Mouse (Mus musculus) hindbrain, embryonic 12.5 days (tissue): ENCODE results near the gene Exoc8. TPM values are rescaled to one million over a fixed set of nuclear protein-coding genes. Genes with fewer than 3 reads are reported as not detected.
A peak's percentile ranks its signal among the peaks of the same experiment; 100 is the strongest.

ENCODE experiments used
- ATAC-seq: fragments of 200-750 bp; cut with Nextera tagmentation; 2 replicates; pipeline ENCODE4 v1.8.0; 2017; ENCODE audit warnings: moderate TSS enrichment; ENCODE audit not compliant: low FRiP score
- H3K27ac ChIP-seq: fragments of 300-500 bp; sonication (generic); 2 replicates; pipeline ENCODE4 v1.5.1; 2016; ENCODE audit warnings: mild to moderate bottlenecking
- H3K27me3 ChIP-seq: fragments of 300-500 bp; sonication (generic); 2 replicates; pipeline ENCODE4 v1.6.1; 2016; ENCODE audit warnings: mild to moderate bottlenecking
- H3K36me3 ChIP-seq: fragments of 300-500 bp; sonication (generic); 2 replicates; pipeline ENCODE4 v1.6.1; 2016; ENCODE audit warnings: mild to moderate bottlenecking
- H3K4me1 ChIP-seq: fragments of 300-500 bp; sonication (generic); 2 replicates; pipeline ENCODE4 v1.6.1; 2016
- H3K4me2 ChIP-seq: fragments of 300-500 bp; sonication (generic); replicated peaks from 2 replicates; pipeline ENCODE4 v1.6.1; 2016; ENCODE audit warnings: mild to moderate bottlenecking
- H3K4me3 ChIP-seq: fragments of 300-500 bp; sonication (generic); 2 replicates; pipeline ENCODE4 v1.5.1; 2016; ENCODE audit warnings: mild to moderate bottlenecking
- H3K9ac ChIP-seq: fragments of 300-500 bp; sonication (generic); 2 replicates; pipeline ENCODE4 v1.6.1; 2016; ENCODE audit warnings: mild to moderate bottlenecking, moderate library complexity
- H3K9me3 ChIP-seq: fragments of 300-500 bp; sonication (generic); replicated peaks from 2 replicates; pipeline ENCODE4 v1.6.1; 2016; ENCODE audit warnings: mild to moderate bottlenecking
- WGBS: fragments of 180-500 bp; shearing (Covaris S2); methylation state at CpG from one replicate; pipeline ENCODE4 v1.1.7; 2016; 5-methylcytosine and 5-hydroxymethylcytosine counted together
- polyA plus RNA-seq: library from polyadenylated mRNA; unstranded; fragments of >200 nt; fragmentation: Nextera tagmentation; extraction: Ambion mirVana; gene quantifications from 2 replicates; pipeline ENCODE4 v1.2.1, GENCODE M21; 2016

Gene Exoc8
- polyA plus RNA-seq, 1 experiment from 2014 or later: 17.2 TPM

DNA sequence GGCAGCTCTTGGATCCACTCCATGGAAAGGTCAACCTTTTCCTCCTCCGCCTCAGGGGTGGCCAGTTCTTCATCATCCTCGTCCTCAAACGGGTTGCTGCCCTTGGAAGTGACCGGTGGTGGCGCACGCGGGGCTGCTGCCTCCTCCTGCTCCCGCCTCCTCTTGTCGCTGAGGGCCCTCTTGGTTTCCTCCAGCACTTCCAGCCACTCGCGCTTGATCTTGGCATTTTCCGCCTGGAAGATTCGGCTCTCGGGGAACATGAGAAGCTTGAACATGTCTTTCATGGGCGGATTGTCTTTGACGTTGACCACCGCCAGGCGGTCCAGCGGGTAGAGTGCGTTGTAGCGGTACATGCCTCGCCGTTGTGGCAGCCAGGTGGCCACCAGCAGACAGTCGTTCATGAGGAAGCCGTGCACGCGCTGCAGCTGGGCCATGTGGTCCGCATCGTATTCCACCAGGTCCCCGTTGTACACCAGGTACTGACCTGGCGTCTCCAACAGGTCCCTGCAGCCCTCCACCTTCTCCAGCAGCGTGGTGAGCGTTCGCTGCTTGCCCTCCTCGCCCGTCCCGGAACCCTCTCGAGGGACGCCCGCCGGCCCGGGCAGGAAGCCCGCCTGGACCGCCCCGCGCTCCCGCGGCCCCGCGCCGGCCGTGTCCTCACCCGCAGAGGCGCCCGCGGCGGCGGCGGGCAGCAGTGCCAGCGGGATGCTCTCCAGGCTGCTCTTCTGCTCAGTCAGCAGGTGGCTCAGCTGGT, 696 bp downstream of the Exoc8 start:
- H3K4me1 ChIP-seq: peaks cover 36% of the 10 kb centered on the region
- peak overlapping the region; percentile 84 for H3K27ac ChIP-seq
- H3K9ac ChIP-seq: peak overlapping the region; percentile 91
- peak; percentile 60 for ATAC-seq
- H3K36me3 ChIP-seq: peaks cover 47% of the 10 kb centered on the region
- H3K4me3 ChIP-seq: peak overlapping the region; percentile 91
- no peaks in the 10 kb centered on the region for H3K9me3 ChIP-seq
- H3K4me2 ChIP-seq: peak overlapping the region; percentile 95
- 3% methylated on average over 51 of the region's 60 CpGs for WGBS
- H3K27me3 ChIP-seq: no peaks in the 10 kb centered on the region

DNA sequence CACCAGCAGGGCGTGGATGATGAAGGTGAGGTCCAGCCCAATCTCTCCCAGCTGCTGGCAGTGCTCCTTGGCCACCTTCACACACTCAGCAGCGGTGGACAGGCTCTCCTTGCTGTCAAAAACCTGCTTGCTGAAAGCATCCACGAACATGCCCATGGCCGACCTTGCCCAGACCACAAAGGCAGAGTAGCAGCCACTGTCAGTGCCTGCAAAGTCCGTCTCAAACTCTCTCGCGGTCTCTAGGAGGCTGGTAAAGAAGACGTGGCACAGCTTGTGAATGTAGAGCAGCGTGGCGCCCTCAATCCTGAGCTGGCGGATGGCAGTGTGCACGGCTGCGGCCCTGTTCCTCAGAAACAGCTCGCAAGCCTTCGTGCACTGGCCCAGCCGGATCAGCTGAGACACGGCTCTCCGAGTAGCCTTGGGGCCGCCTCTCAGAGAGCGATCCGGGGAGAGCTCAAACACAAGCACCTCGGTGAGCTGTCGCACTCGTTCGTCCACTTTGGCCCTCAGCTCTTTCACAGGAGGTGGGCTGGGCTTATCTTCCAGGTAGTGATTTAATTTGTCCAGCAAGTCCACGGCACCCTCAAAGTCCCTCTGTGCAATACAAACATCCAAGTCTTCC, 1.4 kb downstream of the Exoc8 start:
- 0 out of 2 replicates have a peak overlapping the region, but pooled peaks have one; percentile 84 for H3K27ac ChIP-seq
- peak overlapping the region; percentile 91 for H3K9ac ChIP-seq

DNA sequence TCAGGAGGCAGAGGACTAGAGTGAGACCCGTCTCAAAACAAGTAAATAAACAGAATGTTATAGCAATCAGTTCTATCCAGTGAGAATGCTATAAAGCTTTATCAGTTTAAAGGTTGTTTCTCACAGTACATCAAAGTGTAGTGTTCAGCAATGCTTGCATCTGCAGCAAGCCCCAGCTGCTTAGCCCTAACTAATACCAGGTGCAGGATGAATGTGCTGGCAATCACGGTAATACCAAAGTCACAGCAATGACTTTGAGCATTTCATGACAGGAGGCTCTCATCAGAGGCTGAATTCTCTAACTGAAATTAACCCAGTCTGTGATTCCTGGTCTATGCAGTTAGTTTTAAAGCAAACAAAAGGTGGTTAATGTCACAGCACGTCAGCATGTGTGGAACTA, 4.9 kb downstream of the Exoc8 start:
- H3K36me3 ChIP-seq: peaks cover 68% of the 10 kb centered on the region
- no peak for ATAC-seq
- 75% methylated on average over 3 of the region's 3 CpGs for WGBS

More for the DNA sequence above, 1.4 kb downstream of the Exoc8 start:
- Histone ChIP-seq H3K4me3 (peak overlapping the region; percentile 91), H3K9me3 (no peaks in the 10 kb centered on the region), H3K36me3 (peaks cover 45% of the 10 kb centered on the region), H3K4me2 (peak overlapping the region; percentile 95), H3K27me3 (no peaks in the 10 kb centered on the region), H3K4me1 (peaks cover 36% of the 10 kb centered on the region)
- no peak for ATAC-seq
- 89% methylated on average over 26 of the region's 26 CpGs for WGBS

DNA sequence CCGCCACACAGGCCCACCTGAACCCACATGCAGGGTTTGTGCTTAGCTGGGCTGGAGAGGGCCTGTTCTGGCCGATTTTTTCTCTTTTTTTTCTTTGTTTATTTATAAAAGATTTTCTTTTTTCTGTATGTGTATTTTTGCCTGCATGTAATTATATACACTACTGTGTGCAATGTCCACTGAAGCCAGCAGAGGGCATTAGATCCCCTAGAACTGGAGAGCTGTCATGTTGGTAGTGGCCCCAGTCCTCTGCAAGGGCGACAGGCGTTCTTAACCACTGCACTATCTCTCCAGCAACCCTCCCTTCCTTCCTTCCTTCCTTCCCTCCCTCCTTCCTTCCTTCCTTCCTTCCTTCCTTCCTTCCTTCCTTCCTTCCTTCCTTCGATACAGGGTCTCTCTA, 9.1 kb downstream of the Exoc8 start:
- Histone ChIP-seq H3K4me2 (no peak overlapping the region), H3K9me3 (no peaks in the 10 kb centered on the region), H3K9ac (no peak overlapping the region), H3K27me3 (no peaks in the 10 kb centered on the region), H3K4me3 (no peak overlapping the region), H3K27ac (no peak overlapping the region), H3K4me1 (0 out of 2 replicates have a peak, but pooled peaks cover 3% of the 10 kb centered on the region), H3K36me3 (peaks cover 84% of the 10 kb centered on the region)
- 96% methylated on average over 5 of the region's 5 CpGs for WGBS
- no peak for ATAC-seq

More for the DNA sequence above, 4.9 kb downstream of the Exoc8 start:
- H3K9ac ChIP-seq: no peak overlapping the region
- no peak overlapping the region for H3K4me3 ChIP-seq
- H3K4me2 ChIP-seq: no peak overlapping the region
- H3K27ac ChIP-seq: no peak overlapping the region
- no peaks in the 10 kb centered on the region for H3K27me3 ChIP-seq
- H3K4me1 ChIP-seq: peaks cover 28% of the 10 kb centered on the region
- no peaks in the 10 kb centered on the region for H3K9me3 ChIP-seq

DNA sequence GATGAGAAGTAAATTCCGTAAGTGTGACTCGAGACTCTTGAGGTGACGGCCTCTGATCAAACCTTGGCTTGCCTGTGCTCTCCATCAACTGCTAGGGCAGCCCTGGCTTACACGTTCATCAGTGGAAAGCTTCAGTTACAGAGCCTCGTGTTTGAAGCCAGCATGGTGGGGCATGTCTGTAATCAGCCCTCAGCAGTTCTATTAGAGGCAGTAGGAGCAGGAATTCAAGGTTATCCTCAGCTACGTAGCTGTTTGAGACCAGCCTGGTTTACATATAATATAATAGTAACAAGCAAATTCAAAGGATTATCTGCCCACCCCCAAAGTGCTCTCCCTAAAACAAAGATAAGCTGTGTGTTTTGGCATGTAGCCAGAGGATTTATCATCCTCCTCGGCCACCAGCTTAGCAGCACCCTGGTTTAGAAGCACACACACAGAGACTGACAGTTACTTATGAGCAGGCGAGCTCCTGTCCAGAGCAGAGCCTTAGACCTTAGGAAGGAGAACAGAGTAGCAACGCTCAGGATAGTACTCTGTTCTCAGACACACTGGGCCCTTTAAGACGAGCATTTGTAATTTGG, 18.5 kb downstream of the Exoc8 start:
- peaks cover 92% of the 10 kb centered on the region for H3K36me3 ChIP-seq
- no peak overlapping the region for H3K27ac ChIP-seq
- no peaks in the 10 kb centered on the region for H3K9me3 ChIP-seq
- H3K4me2 ChIP-seq: no peak overlapping the region
- no peak overlapping the region for H3K4me3 ChIP-seq
- ATAC-seq: no peak
- H3K27me3 ChIP-seq: no peaks in the 10 kb centered on the region
- no peak overlapping the region for H3K9ac ChIP-seq
- 93% methylated on average over 10 of the region's 10 CpGs for WGBS
- no peaks in the 10 kb centered on the region for H3K4me1 ChIP-seq

DNA sequence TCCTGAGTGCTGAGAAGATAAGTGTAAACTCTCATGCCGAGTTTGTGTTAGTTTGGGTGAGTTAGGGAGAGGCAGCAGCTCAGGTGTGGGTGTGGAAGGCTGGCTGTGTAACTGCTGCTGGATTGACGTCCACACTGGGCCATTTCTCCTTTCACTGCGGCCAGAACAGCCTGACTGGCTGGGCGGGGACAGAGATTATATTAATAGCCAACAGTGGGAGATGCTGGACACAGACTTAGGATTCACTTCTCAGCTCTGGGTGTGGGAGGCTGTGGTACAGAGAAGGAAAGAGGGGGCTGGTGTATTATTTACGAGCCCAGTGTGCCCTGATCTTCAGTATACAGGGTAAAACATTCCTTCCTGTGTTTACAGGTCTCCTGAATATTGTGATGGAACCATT, 19.4 kb downstream of the Exoc8 start:
- Histone ChIP-seq H3K4me3 (no peak overlapping the region), H3K27ac (no peak overlapping the region), H3K27me3 (no peaks in the 10 kb centered on the region), H3K9me3 (no peaks in the 10 kb centered on the region), H3K4me1 (no peaks in the 10 kb centered on the region), H3K9ac (no peak overlapping the region), H3K36me3 (peaks cover 92% of the 10 kb centered on the region), H3K4me2 (no peak overlapping the region)
- 85% methylated on average over 5 of the region's 5 CpGs for WGBS
- ATAC-seq: no peak

DNA sequence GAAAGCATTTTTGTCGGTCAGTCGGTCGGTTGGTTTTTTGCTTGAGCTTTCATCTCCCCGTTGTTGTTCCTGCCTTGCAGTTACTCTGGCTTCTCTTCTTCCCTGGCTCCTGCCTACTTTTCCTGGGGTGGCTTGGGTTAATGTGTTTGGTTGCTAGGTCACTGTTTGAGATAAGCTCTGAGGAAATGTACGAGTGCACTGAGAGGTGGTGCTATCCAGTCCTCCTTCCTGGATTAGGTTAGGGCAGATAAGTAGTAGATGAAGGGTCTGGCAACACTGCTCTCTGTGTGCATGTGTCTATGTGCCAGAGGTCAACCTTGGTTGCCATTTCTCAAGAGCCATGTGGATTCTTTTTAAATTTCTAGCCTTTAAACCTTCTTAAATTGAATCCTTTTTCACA, 24.8 kb downstream of the Exoc8 start:
- no peak for ATAC-seq
- no peak overlapping the region for H3K4me3 ChIP-seq
- H3K27me3 ChIP-seq: no peaks in the 10 kb centered on the region
- H3K4me1 ChIP-seq: no peaks in the 10 kb centered on the region
- H3K4me2 ChIP-seq: no peak overlapping the region
- 92% methylated on average over 5 of the region's 5 CpGs for WGBS
- H3K36me3 ChIP-seq: peaks cover 64% of the 10 kb centered on the region
- H3K9ac ChIP-seq: no peak overlapping the region
- no peak overlapping the region for H3K27ac ChIP-seq
- H3K9me3 ChIP-seq: no peaks in the 10 kb centered on the region

DNA sequence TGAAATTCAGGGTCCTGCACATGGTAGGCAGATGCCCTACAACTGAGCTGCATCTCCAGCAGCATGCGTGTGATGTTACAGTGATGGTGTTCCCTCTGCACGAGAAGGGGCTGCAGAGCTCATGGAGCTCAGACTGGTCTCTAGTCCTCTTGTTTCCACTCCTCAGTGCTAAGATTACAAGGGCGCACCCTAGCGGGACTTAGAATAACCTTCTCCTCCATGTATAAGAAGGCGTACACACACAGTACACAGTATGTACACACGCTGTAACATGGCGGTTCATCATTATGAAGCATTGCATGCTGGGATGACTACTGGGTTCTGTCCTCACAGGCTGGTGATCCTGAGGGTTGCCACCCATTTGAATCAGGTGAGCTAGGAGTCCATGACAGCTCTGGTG, 25.4 kb downstream of the Exoc8 start:
- H3K9me3 ChIP-seq: no peaks in the 10 kb centered on the region
- H3K4me2 ChIP-seq: no peak overlapping the region
- no peak overlapping the region for H3K4me3 ChIP-seq
- no peak overlapping the region for H3K9ac ChIP-seq
- no peaks in the 10 kb centered on the region for H3K27me3 ChIP-seq
- H3K27ac ChIP-seq: no peak overlapping the region
- H3K4me1 ChIP-seq: peaks cover 3% of the 10 kb centered on the region; the same call in 1 of the 2 replicates
- WGBS: 92% methylated on average over 7 of the region's 7 CpGs
- no peak for ATAC-seq
- H3K36me3 ChIP-seq: peaks cover 61% of the 10 kb centered on the region

DNA sequence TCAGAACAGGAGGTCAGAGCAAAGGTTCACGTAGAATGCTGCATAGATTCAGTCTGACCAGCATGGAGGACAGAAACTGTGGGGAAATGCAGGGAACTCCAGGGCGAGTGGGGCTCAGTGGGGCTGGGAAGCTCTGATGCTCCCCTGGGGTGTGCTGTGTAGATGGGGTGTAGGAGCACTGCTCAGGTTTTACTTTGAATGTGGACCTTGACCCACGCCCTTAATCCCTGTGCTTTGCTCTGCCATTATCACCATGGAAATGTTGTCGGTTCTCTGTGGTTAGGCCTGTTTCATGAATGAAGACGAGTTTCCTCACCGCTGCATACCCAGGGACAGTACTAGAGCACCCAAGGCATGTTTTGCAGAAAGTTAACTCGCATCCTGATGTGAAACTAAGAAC, 26.0 kb downstream of the Exoc8 start:
- Histone ChIP-seq H3K36me3 (peaks cover 56% of the 10 kb centered on the region), H3K4me1 (peaks cover 4% of the 10 kb centered on the region; the same call in 1 of the 2 replicates)
- 90% methylated on average over 7 of the region's 7 CpGs for WGBS

DNA sequence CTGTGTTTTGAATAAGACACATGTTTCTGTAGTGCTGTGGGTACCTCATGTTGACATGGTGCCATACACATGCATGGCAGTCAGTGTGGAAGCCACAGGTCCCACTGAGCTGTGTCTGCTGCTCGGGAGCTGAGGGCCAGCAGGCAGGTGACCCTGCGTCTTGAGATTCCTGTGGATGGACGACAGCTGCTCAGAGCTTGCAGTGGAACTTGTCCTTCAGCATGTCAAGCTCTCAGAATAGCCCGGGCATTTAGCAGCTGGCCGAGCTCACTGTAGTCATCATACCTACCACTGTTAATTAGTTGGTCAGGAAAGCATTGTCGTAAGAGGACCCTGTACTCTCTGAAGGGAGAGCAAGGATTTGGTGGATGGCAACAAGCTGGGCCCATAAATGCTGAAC, 27.8 kb downstream of the Exoc8 start:
- no peaks in the 10 kb centered on the region for H3K27me3 ChIP-seq
- no peak overlapping the region for H3K9ac ChIP-seq
- ATAC-seq: no peak
- WGBS: 89% methylated on average over 6 of the region's 6 CpGs
- H3K4me3 ChIP-seq: no peak overlapping the region
- peaks cover 43% of the 10 kb centered on the region for H3K36me3 ChIP-seq
- H3K4me1 ChIP-seq: peaks cover 4% of the 10 kb centered on the region; the same call in 1 of the 2 replicates
- H3K9me3 ChIP-seq: no peaks in the 10 kb centered on the region
- H3K4me2 ChIP-seq: no peak overlapping the region
- H3K27ac ChIP-seq: no peak overlapping the region

More for the DNA sequence above, 26.0 kb downstream of the Exoc8 start:
- Histone ChIP-seq H3K9me3 (no peaks in the 10 kb centered on the region), H3K27me3 (no peaks in the 10 kb centered on the region), H3K4me2 (no peak overlapping the region), H3K27ac (no peak overlapping the region), H3K9ac (no peak overlapping the region), H3K4me3 (no peak overlapping the region)
- no peak for ATAC-seq

DNA sequence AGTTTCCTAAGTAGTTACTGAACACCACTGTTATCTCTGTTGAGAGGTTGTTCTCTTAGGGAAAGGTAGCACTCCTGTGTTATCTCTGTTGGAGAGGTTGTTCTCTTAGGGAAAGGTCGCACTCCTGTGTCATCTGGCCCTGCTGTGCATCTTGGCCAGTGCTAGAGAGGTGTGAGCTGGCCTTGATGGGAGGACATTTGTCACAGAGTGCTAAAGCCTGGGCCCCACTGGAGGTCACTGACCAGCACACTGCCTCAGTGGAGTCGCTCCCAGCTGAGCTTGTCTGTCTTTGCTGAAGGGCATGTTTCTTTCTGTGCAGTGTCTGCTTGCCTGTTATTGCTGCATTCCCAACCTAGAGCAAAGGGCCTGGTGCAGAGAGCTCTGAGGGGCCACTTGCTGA, 30.4 kb downstream of the Exoc8 start:
- no peak overlapping the region for H3K4me2 ChIP-seq
- ATAC-seq: no peak
- no peak overlapping the region for H3K27ac ChIP-seq
- no peaks in the 10 kb centered on the region for H3K9me3 ChIP-seq
- H3K36me3 ChIP-seq: peaks cover 18% of the 10 kb centered on the region
- 80% methylated on average over 2 of the region's 2 CpGs for WGBS
- no peak overlapping the region for H3K4me3 ChIP-seq
- H3K9ac ChIP-seq: no peak overlapping the region
- peaks cover 14% of the 10 kb centered on the region for H3K4me1 ChIP-seq
- no peaks in the 10 kb centered on the region for H3K27me3 ChIP-seq

DNA sequence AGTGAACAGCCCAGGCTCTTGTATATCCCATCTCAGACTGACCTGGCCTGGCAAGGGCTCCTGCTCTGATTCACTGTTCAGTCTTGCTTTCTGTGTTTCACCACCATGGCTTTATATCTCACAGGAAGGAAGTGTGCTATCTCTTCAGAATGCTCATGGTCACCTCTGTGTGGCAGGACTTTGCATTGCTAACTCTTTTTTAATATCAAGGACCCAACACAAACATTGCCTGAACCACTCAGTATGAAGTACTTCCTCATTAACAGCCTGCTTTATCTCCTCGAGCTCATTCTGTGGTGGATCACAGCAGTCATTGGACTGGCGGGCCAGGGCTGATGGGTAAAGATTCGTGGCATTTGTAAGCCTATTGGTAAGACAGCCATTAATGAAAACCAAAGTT, 30.8 kb downstream of the Exoc8 start:
- ATAC-seq: no peak
- Histone ChIP-seq H3K4me3 (no peak overlapping the region), H3K9ac (no peak overlapping the region), H3K27me3 (no peaks in the 10 kb centered on the region), H3K4me2 (no peak overlapping the region), H3K4me1 (peaks cover 17% of the 10 kb centered on the region), H3K27ac (no peak overlapping the region), H3K9me3 (no peaks in the 10 kb centered on the region), H3K36me3 (peaks cover 14% of the 10 kb centered on the region)
- WGBS: 83% methylated on average over 3 of the region's 3 CpGs
